Mouse (Mus musculus) myocyte (in vitro differentiated cells): ENCODE measurements around the gene Tmod3.

ENCODE experiments used
- E2F4 ChIP-seq: IDR thresholded peaks from one replicate; pipeline ENCODE4 v1.6.1; 2011; ENCODE audit warnings: mild to moderate bottlenecking, control low read depth, moderate library complexity; ENCODE audit not compliant: insufficient read depth
- MAX ChIP-seq: IDR thresholded peaks from one replicate; pipeline ENCODE4 v1.6.1; 2011; ENCODE audit warnings: low read depth, mild to moderate bottlenecking, control low read depth
- TCF12 ChIP-seq: IDR thresholded peaks from one replicate; pipeline ENCODE4 v1.6.1; 2011; ENCODE audit warnings: mild to moderate bottlenecking, control low read depth; ENCODE audit not compliant: poor library complexity, insufficient read depth, severe bottlenecking

DNA sequence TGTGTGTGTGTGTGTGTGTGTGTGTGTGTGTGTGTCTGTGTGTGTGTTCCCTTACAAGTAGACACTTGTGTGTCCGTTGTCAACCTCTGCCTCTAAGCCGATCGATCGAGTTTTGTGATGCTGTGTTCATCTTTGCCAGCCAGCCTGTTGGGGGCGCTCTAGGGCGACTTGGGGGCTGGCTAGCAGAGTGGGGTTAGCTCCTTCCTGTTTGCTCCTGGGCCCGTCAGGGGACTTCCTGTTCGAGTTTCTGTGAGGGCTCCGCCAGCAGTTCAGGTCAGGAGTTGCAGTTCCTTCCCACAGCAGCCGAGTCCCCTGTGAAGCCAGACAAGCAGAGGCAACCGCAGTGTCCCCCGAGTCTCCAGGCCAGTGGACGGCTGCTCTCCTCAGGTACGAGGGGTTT is 91.2 kb downstream of the Tmod3 start:
- no peak for TF ChIP-seq E2F4
- no peak for TF ChIP-seq TCF12
- no peak for TF ChIP-seq MAX
